Mouse (Mus musculus) testis, adult 2 months (tissue): ENCODE measurements around the gene Efcab11.

ENCODE experiments used
- CTCF ChIP-seq: fragments of 200-500 bp; IDR thresholded peaks from 2 replicates; pipeline ENCODE4 v1.5.1; 2012; ENCODE audit warnings: low read depth, mild to moderate bottlenecking, inconsistent platforms, low read length, moderate library complexity; ENCODE audit not compliant: control insufficient read depth, insufficient read depth, insufficient replicate concordance
- POLR2A ChIP-seq: fragments of 200-500 bp; IDR thresholded peaks from 2 replicates; pipeline ENCODE4 v1.6.1; 2012; ENCODE audit warnings: low read depth, mild to moderate bottlenecking, inconsistent platforms, low read length, moderate library complexity; ENCODE audit not compliant: control insufficient read depth

GRCm38 (mm10) chr12:99929160-99929559 lies 44.9 kb upstream of the Efcab11 start:
- TF ChIP-seq POLR2A, result no peak
- TF ChIP-seq CTCF, result no peak
